Mouse (Mus musculus) cerebellum, adult 2 months (tissue): Measurements from ENCODE around the gene Dapk2.

Experiments
- CTCF ChIP-seq: fragments of 200-500 bp; IDR thresholded peaks from 2 replicates; pipeline ENCODE4 v1.5.1; 2011; ENCODE audit warnings: low read depth, mild to moderate bottlenecking, control low read depth, low read length, moderate library complexity, borderline replicate concordance; ENCODE audit not compliant: insufficient read depth
- POLR2A ChIP-seq: fragments of 200-500 bp; IDR thresholded peaks from 2 replicates; pipeline ENCODE4 v1.6.1; 2011; ENCODE audit warnings: low read length, control low read depth, borderline replicate concordance; ENCODE audit not compliant: insufficient read depth

- no peak for TF ChIP-seq CTCF
- no peak for TF ChIP-seq POLR2A
Measured at GRCm38 (mm10) chr9:66285901-66286300, 127.9 kb downstream of the Dapk2 start.
